Mouse (Mus musculus) testis, adult 2 months (tissue): ENCODE data around the gene Ccdc47. TPM values are rescaled to one million over a fixed set of nuclear protein-coding genes. Genes with fewer than 3 reads are reported as not detected.
"Not testable (repeated sequence)": the region's sequence is repeated elsewhere in the genome, so short reads cannot be mapped to it uniquely, and the experiment has no call there.

Experiments
- H3K27ac ChIP-seq: fragments of 200-500 bp; 2 replicates; pipeline ENCODE4 v1.5.1; 2012; ENCODE audit warnings: low read depth, low read length; ENCODE audit not compliant: control insufficient read depth, insufficient read depth
- H3K27me3 ChIP-seq: fragments of 200-500 bp; 2 replicates; pipeline ENCODE4 v1.6.1; 2012; ENCODE audit warnings: mild to moderate bottlenecking, low read length, moderate library complexity; ENCODE audit not compliant: control insufficient read depth, insufficient read depth
- H3K36me3 ChIP-seq: fragments of 200-500 bp; 2 replicates; pipeline ENCODE4 v1.6.1; 2012; ENCODE audit warnings: mild to moderate bottlenecking, low read length; ENCODE audit not compliant: control insufficient read depth, insufficient read depth
- H3K4me1 ChIP-seq: fragments of 200-500 bp; 2 replicates; pipeline ENCODE4 v1.6.1; 2012; ENCODE audit warnings: low read length; ENCODE audit not compliant: control insufficient read depth, insufficient read depth
- H3K4me3 ChIP-seq: fragments of 200-500 bp; 2 replicates; pipeline ENCODE4 v1.5.1; 2012; ENCODE audit warnings: low read depth, mild to moderate bottlenecking, low read length, moderate library complexity, mixed read lengths; ENCODE audit not compliant: control insufficient read depth
- CTCF ChIP-seq: fragments of 200-500 bp; IDR thresholded peaks from 2 replicates; pipeline ENCODE4 v1.5.1; 2012; ENCODE audit warnings: low read depth, mild to moderate bottlenecking, inconsistent platforms, low read length, moderate library complexity; ENCODE audit not compliant: control insufficient read depth, insufficient read depth, insufficient replicate concordance
- POLR2A ChIP-seq: fragments of 200-500 bp; IDR thresholded peaks from 2 replicates; pipeline ENCODE4 v1.6.1; 2012; ENCODE audit warnings: low read depth, mild to moderate bottlenecking, inconsistent platforms, low read length, moderate library complexity; ENCODE audit not compliant: control insufficient read depth
- polyA plus RNA-seq: library from polyadenylated mRNA; depleted of rRNA; stranded (reverse); fragments of >200 nt; gene quantifications from 2 replicates; pipeline ENCODE4 v1.2.3, GENCODE M21; 2012

Ccdc47 gene
- polyA plus RNA-seq, 1 experiment, result 11.0 TPM

- peak within 1 kb of the TSS; percentile 90 for H3K4me3 ChIP-seq
- H3K36me3 ChIP-seq, result no peaks in the 10 kb centered on the region
- no peaks in the 10 kb centered on the region for H3K27me3 ChIP-seq
- H3K4me1 ChIP-seq, result peaks cover 3% of the 10 kb centered on the region
- TF ChIP-seq CTCF, result no peak
- peak; percentile 97 for TF ChIP-seq POLR2A
- H3K27ac ChIP-seq, result peak within 1 kb of the TSS; percentile 71
These were observed 39.7 kb upstream of the Ccdc47 start, which contains the start of the genes Ftsj3 and Psmc5 for GRCm38 (mm10) chr11:106255685-106256451. TSS of gene Ftsj3 (minus strand) at chr11:106256079. TSS of gene Psmc5 (plus strand) at chr11:106256154.

- Histone ChIP-seq H3K27me3 (no peaks in the 10 kb centered on the region), H3K36me3 (no peaks in the 10 kb centered on the region), H3K4me3 (peak overlapping the region; percentile 90), H3K27ac (peak overlapping the region; percentile 71), H3K4me1 (peaks cover 3% of the 10 kb centered on the region)
- TF ChIP-seq POLR2A, result no peak
- TF ChIP-seq CTCF, result no peak
These were observed 39.0 kb upstream of the Ccdc47 start for GRCm38 (mm10) chr11:106255174-106255573.

- 0 out of 2 replicates have a peak overlapping the region, but pooled peaks have one; percentile 10 for H3K4me3 ChIP-seq
- TF ChIP-seq POLR2A, result no peak
- no peak for TF ChIP-seq CTCF
- no peaks in the 10 kb centered on the region for H3K27me3 ChIP-seq
- no peaks in the 10 kb centered on the region for H3K36me3 ChIP-seq
- no peak overlapping the region; the same call in 1 of the 2 replicates for H3K27ac ChIP-seq
- H3K4me1 ChIP-seq, result peaks cover 3% of the 10 kb centered on the region
These were observed 38.6 kb upstream of the Ccdc47 start for GRCm38 (mm10) chr11:106254767-106255166.

- H3K27me3 ChIP-seq, result no peaks in the 10 kb centered on the region
- no peak overlapping the region for H3K27ac ChIP-seq
- H3K4me1 ChIP-seq, result no peaks in the 10 kb centered on the region; the same call in 1 of the 2 replicates
- no peak overlapping the region for H3K4me3 ChIP-seq
- H3K36me3 ChIP-seq, result peaks cover 6% of the 10 kb centered on the region
- no peak for TF ChIP-seq POLR2A
- TF ChIP-seq CTCF, result no peak
These were observed 33.2 kb upstream of the Ccdc47 start for GRCm38 (mm10) chr11:106249326-106249725.

GRCm38 (mm10) chr11:106246834-106247233, 30.7 kb upstream of the Ccdc47 start:
- Histone ChIP-seq H3K27me3 (no peaks in the 10 kb centered on the region), H3K36me3 (peaks cover 6% of the 10 kb centered on the region), H3K4me1 (no peaks in the 10 kb centered on the region), H3K4me3 (no peak overlapping the region), H3K27ac (no peak overlapping the region)
- TF ChIP-seq POLR2A, result no peak
- no peak for TF ChIP-seq CTCF

GRCm38 (mm10) chr11:106233978-106234377, 17.8 kb upstream of the Ccdc47 start:
- not testable (repeated sequence) for H3K27ac ChIP-seq, H3K27me3 ChIP-seq, H3K4me1 ChIP-seq, H3K4me3 ChIP-seq, H3K36me3 ChIP-seq

- Histone ChIP-seq H3K27me3 (no peaks in the 10 kb centered on the region), H3K36me3 (no peaks in the 10 kb centered on the region; the same call in 1 of the 2 replicates), H3K4me1 (peaks cover 4% of the 10 kb centered on the region), H3K4me3 (no peak overlapping the region), H3K27ac (no peak overlapping the region)
- TF ChIP-seq CTCF (no peak), POLR2A (no peak)
These were observed 4.5 kb upstream of the Ccdc47 start for GRCm38 (mm10) chr11:106220603-106221002.
